Mouse (Mus musculus) CH12.LX (cell line): ENCODE data around the gene Casq2. TPM values are rescaled to one million over a fixed set of nuclear protein-coding genes. Genes with fewer than 3 reads are reported as not detected.

Source experiments
- DNase-seq: peaks from one replicate; pipeline ENCODE4 v3.0.0-alpha.2; 2013; ENCODE audit errors: extremely low read depth
- H3K27ac ChIP-seq: 2 replicates; pipeline ENCODE4 v1.5.1; 2012; ENCODE audit warnings: low read depth, mild to moderate bottlenecking, control low read depth, moderate library complexity; ENCODE audit not compliant: insufficient read depth
- H3K27me3 ChIP-seq: replicated peaks from 2 replicates; pipeline ENCODE3; 2012; ENCODE audit warnings: inconsistent platforms
- H3K36me3 ChIP-seq, 2 experiments: replicated peaks in 1 of 2; 2 replicates each; pipeline versions ENCODE3 to v1.6.1; 2012; ENCODE audit warnings: inconsistent platforms in 1 of 2, low read length in 1 of 2, mild to moderate bottlenecking in 1 of 2, mixed read lengths in 1 of 2, moderate library complexity in 1 of 2; ENCODE audit not compliant: control insufficient read depth in 1 of 2, insufficient read depth in 1 of 2
- H3K4me1 ChIP-seq, 2 experiments: 2 replicates each; pipeline ENCODE4 v1.6.1; 2012; ENCODE audit warnings: inconsistent platforms in 1 of 2, moderate library complexity in 1 of 2; ENCODE audit not compliant: insufficient read depth in 2 of 2, control insufficient read depth in 1 of 2
- H3K4me2 ChIP-seq: 2 replicates; pipeline ENCODE4 v1.6.1; 2012; ENCODE audit warnings: low read depth, mild to moderate bottlenecking, control low read depth; ENCODE audit not compliant: poor library complexity, insufficient read depth, severe bottlenecking
- H3K4me3 ChIP-seq, 3 experiments: fragments of 150-350 bp in 1 of 3; sonication (generic) in 1 of 3; replicated peaks in 1 of 3; 2 replicates each; pipeline versions ENCODE3 to v1.5.1; 2011 to 2012; ENCODE audit warnings: low read depth in 2 of 3, low read length in 2 of 3, mild to moderate bottlenecking in 2 of 3, moderate library complexity in 2 of 3, control low read depth in 1 of 3, improper control_type of control experiment in 1 of 3, inconsistent platforms in 1 of 3, mixed read lengths in 1 of 3; ENCODE audit not compliant: poor library complexity in 1 of 3
- H3K79me2 ChIP-seq: replicated peaks from 2 replicates; pipeline ENCODE4 v1.6.1; 2012; ENCODE audit warnings: mild to moderate bottlenecking, moderate library complexity; ENCODE audit not compliant: control insufficient read depth, poor library complexity, insufficient read depth, severe bottlenecking; ENCODE audit errors: extremely low read depth
- H3K9ac ChIP-seq: 2 replicates; pipeline ENCODE4 v1.6.1; 2012; ENCODE audit warnings: low read depth, mild to moderate bottlenecking, control low read depth, moderate library complexity; ENCODE audit not compliant: insufficient read depth
- H3K9me3 ChIP-seq: replicated peaks from 2 replicates; pipeline ENCODE3; 2012; ENCODE audit warnings: low read length, inconsistent platforms, mixed read lengths
- BHLHE40 ChIP-seq: IDR thresholded peaks from 2 replicates; pipeline ENCODE4 v1.6.1; 2011; ENCODE audit warnings: mild to moderate bottlenecking, low read depth, low read length, improper control_type of control experiment
- CHD2 ChIP-seq: IDR thresholded peaks from 2 replicates; pipeline ENCODE4 v1.6.1; 2011; ENCODE audit warnings: low read length, improper control_type of control experiment
- EP300 ChIP-seq: IDR thresholded peaks from 2 replicates; pipeline ENCODE4 v1.6.1; 2011; ENCODE audit warnings: low read length, improper control_type of control experiment
- GABPA ChIP-seq: IDR thresholded peaks from 2 replicates; pipeline ENCODE4 v1.6.1; 2012; ENCODE audit warnings: low read depth, low read length, improper control_type of control experiment, inconsistent platforms; ENCODE audit not compliant: insufficient replicate concordance
- MAFK ChIP-seq: IDR thresholded peaks from 2 replicates; pipeline ENCODE4 v1.6.1; 2011; ENCODE audit warnings: low read length, improper control_type of control experiment; ENCODE audit not compliant: insufficient replicate concordance
- MAZ ChIP-seq: IDR thresholded peaks from 2 replicates; pipeline ENCODE4 v1.6.1; 2012; ENCODE audit warnings: low read depth, mild to moderate bottlenecking, inconsistent platforms, low read length, improper control_type of control experiment, moderate library complexity
- MEF2A ChIP-seq: IDR thresholded peaks from 2 replicates; pipeline ENCODE4 v1.6.1; 2014; ENCODE audit warnings: low read depth, mild to moderate bottlenecking, inconsistent platforms, low read length, improper control_type of control experiment, borderline replicate concordance
- MXI1 ChIP-seq: IDR thresholded peaks from 2 replicates; pipeline ENCODE4 v1.6.1; 2011; ENCODE audit warnings: mild to moderate bottlenecking, low read depth, low read length, improper control_type of control experiment
- NELFE ChIP-seq: IDR thresholded peaks from 2 replicates; pipeline ENCODE4 v1.6.1; 2011; ENCODE audit warnings: low read depth, low read length, improper control_type of control experiment
- RAD21 ChIP-seq: IDR thresholded peaks from 2 replicates; pipeline ENCODE4 v1.6.1; 2011; ENCODE audit warnings: low read depth, mild to moderate bottlenecking, low read length, improper control_type of control experiment, moderate library complexity
- RCOR1 ChIP-seq: conservative IDR thresholded peaks from 2 replicates; pipeline ENCODE4 v1.6.1; 2012; ENCODE audit warnings: low read depth, mild to moderate bottlenecking, inconsistent platforms, low read length, improper control_type of control experiment
- SIN3A ChIP-seq: IDR thresholded peaks from 2 replicates; pipeline ENCODE4 v1.6.1; 2012; ENCODE audit warnings: low read length, improper control_type of control experiment, inconsistent platforms
- TCF12 ChIP-seq: IDR thresholded peaks from 2 replicates; pipeline ENCODE4 v1.6.1; 2014; ENCODE audit warnings: low read depth, mild to moderate bottlenecking, inconsistent platforms, low read length, improper control_type of control experiment
- USF1 ChIP-seq: IDR thresholded peaks from 2 replicates; pipeline ENCODE4 v1.6.1; 2014; ENCODE audit warnings: low read depth, mild to moderate bottlenecking, inconsistent platforms, low read length, improper control_type of control experiment
- ZKSCAN1 ChIP-seq: IDR thresholded peaks from 2 replicates; pipeline ENCODE4 v1.6.1; 2012; ENCODE audit warnings: low read depth, inconsistent platforms, low read length, improper control_type of control experiment, borderline replicate concordance
- dilution Hi-C: fragments of 300-500 bp; cut with MboI; formaldehyde crosslinking; loops from 2 replicates; pipeline ENCODE4 v1.14.3; 2020; ENCODE audit warnings: low sequenced_read_pairs; ENCODE audit not compliant: extremely low pct_unique_long_range_greater_than_20kb, extremely low pct_ligation_motif_present
- in situ Hi-C: fragments of 300-500 bp; cut with MboI; formaldehyde crosslinking; loops from 3 replicates; pipeline ENCODE4 v1.14.3; 2019; ENCODE audit warnings: low sequenced_read_pairs, low pct_ligation_motif_present, low pct_unique_long_range_greater_than_20kb, mixed read lengths
- polyA plus RNA-seq: library from polyadenylated mRNA; unstranded; fragments of >175 nt; gene quantifications from 2 replicates; pipeline ENCODE4 v1.2.1, GENCODE M21; 2012; ENCODE audit warnings: low read depth; ENCODE audit not compliant: insufficient read length
- total RNA-seq, 2 experiments: library from RNA; depleted of rRNA; stranded (reverse); fragments of 300-350 nt in 1 of 2; fragments of >200 nt in 1 of 2; gene quantifications; 2 replicates each; pipeline ENCODE4 v1.2.3; 2012 to 2014

Gene Casq2
- total and polyA plus RNA-seq, 3 experiments: not detected

DNA sequence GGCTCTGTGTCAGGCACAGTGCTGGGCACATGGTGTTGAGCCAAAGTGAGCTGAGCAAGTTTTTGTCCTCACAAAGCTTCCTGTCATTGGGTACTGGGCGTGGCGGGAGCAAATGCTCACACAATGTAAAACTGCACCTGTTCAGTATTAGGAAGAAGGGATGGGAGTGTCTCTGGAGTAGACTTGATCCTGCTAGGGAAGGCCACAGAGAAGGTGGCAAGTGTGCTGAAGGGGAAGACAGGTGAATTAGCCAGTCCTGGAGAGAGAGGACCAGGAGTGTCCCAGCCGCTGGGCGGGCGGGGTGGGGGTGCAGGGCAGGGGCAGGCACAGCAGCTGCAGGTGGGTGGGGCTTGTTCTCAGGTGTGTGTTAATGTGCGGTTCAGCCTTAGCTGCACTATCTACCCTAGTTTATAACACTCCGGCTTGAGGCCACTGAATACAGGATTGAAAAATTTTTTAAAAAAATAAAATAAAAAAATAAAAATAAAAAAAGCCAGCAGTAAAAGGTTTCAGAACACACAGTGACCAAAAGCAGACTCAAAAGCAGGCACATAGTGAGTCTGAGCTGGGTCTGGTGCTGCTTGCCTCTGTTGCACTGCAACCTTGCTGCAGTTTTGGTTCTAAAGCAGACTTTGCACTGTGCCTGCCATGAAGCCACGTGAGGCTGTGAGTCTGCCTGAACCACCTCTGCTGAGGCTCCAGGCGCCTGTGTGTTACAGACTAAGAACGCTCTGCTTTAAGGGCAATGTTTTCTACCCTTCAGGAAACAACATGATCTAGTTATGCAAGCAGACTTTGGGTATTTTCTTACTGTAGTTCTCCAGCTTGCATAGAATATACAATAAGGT is 22.7 kb upstream of the Casq2 start:
- dilution Hi-C loops: no loop called here
- no peak for DNase-seq
- H3K4me2 ChIP-seq: no peak overlapping the region
- H3K9me3 ChIP-seq: no peaks in the 10 kb centered on the region
- TF ChIP-seq EP300: no peak
- no peak for TF ChIP-seq RAD21
- TF ChIP-seq MXI1: no peak
- TF ChIP-seq ZKSCAN1: no peak
- no peak for TF ChIP-seq NELFE
- no peak overlapping the region for H3K4me3 ChIP-seq
- H3K27ac ChIP-seq: no peak overlapping the region
- H3K36me3 ChIP-seq: no peaks in the 10 kb centered on the region
- H3K4me1 ChIP-seq: 0 out of 4 replicates have a peak, but pooled peaks cover 0 to 3% of the 10 kb centered on the region in 2 experiments
- no peaks in the 10 kb centered on the region for H3K79me2 ChIP-seq
- in situ Hi-C loops: loop anchor here (25.0 kb wide), 1 partner anchor 176 kb away; no protein-coding TSS in a partner anchor
- no peak overlapping the region for H3K9ac ChIP-seq
- no peaks in the 10 kb centered on the region for H3K27me3 ChIP-seq

DNA sequence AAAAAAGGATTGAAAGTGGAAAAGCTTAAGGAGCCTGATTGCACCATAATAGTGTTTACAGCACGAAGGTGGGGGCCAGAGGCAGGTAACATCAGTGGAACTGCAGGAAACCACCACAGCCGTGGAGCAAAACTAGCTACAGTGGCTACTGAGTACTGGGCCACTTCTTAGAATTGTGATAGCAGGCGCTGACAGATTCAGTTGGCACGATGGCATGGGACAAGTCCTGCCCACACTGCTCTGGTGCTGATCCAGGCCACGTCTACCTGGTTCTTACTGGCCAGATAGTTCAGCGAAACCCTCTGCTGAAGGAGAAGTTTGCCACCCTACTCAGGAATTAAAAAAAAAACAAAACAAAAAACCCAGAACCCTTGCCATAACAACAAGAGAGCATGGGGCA is 21.6 kb upstream of the Casq2 start:
- no peaks in the 10 kb centered on the region for H3K4me1 ChIP-seq
- H3K27me3 ChIP-seq: no peaks in the 10 kb centered on the region
- no peaks in the 10 kb centered on the region for H3K79me2 ChIP-seq
- H3K36me3 ChIP-seq: no peaks in the 10 kb centered on the region
- TF ChIP-seq CHD2: no peak
- no peak for TF ChIP-seq BHLHE40
- TF ChIP-seq MAZ: no peak
- TF ChIP-seq MAFK: no peak
- no peak for TF ChIP-seq GABPA
- TF ChIP-seq NELFE: no peak
- TF ChIP-seq TCF12: no peak
- TF ChIP-seq MEF2A: no peak
- no peak for DNase-seq
- H3K4me3 ChIP-seq: no peak overlapping the region
- H3K27ac ChIP-seq: no peak overlapping the region
- dilution Hi-C loops (no loop called here), in situ Hi-C loops (loop anchor here (25.0 kb wide), 1 partner anchor 177 kb away; no protein-coding TSS in a partner anchor)
- no peaks in the 10 kb centered on the region for H3K9me3 ChIP-seq
- H3K4me2 ChIP-seq: no peak overlapping the region
- no peak overlapping the region for H3K9ac ChIP-seq

DNA sequence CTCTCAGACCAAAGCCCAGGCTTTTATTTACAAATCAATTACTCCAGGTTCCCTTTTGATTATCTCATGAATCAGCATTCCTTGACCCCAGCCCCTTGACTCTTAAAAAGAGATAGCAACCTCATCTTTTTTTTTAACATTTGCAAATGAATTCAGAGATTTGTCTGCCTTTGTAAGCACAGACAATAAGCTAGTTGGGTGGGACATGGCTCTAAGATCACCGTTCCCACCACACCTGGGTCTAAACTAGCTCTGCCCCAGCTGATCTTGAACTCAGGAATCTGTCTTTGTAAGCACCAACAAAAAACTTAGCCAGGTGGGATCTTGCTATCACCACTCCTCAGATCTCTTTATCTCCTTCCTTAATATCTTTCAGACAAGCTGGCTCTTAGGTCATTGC is 18.9 kb upstream of the Casq2 start:
- no peak overlapping the region for H3K4me3 ChIP-seq
- in situ Hi-C loops: loop anchor here (25.0 kb wide), 1 partner anchor 180 kb away; no protein-coding TSS in a partner anchor
- no peak overlapping the region for H3K9ac ChIP-seq

More for the DNA sequence above, 18.9 kb upstream of the Casq2 start:
- Histone ChIP-seq H3K27ac (no peak overlapping the region), H3K36me3 (no peaks in the 10 kb centered on the region), H3K4me2 (no peak overlapping the region), H3K27me3 (no peaks in the 10 kb centered on the region), H3K4me1 (no peaks in the 10 kb centered on the region), H3K9me3 (no peaks in the 10 kb centered on the region), H3K79me2 (no peaks in the 10 kb centered on the region)
- TF ChIP-seq GABPA (no peak), RCOR1 (no peak), EP300 (no peak), SIN3A (no peak), MAFK (no peak), USF1 (no peak)
- no peak for DNase-seq
- dilution Hi-C loops: no loop called here
